Mouse (Mus musculus) forebrain, embryonic 14.5 days (tissue): ENCODE results near the gene Dcaf7. TPM values are rescaled to one million over a fixed set of nuclear protein-coding genes. Genes with fewer than 3 reads are reported as not detected.

ENCODE experiments used
- ATAC-seq: fragments of 200-750 bp; cut with Nextera tagmentation; 2 replicates; pipeline ENCODE4 v1.8.0; 2017; ENCODE audit warnings: mild to moderate bottlenecking, moderate library complexity
- DNase-seq: peaks from one replicate; pipeline ENCODE4 v3.0.0-alpha.2; 2015; ENCODE audit warnings: low spot score
- H3K27ac ChIP-seq: fragments of 300-500 bp; sonication (generic); 2 replicates; pipeline ENCODE4 v1.5.1; 2014; ENCODE audit warnings: low read depth, mild to moderate bottlenecking, control low read depth, low read length, moderate library complexity
- H3K27me3 ChIP-seq: fragments of 300-500 bp; sonication (generic); replicated peaks from 2 replicates; pipeline ENCODE4 v1.6.1; 2014; ENCODE audit warnings: low read length, control low read depth, mixed read lengths; ENCODE audit not compliant: control insufficient read depth, insufficient read depth
- H3K36me3 ChIP-seq: fragments of 300-500 bp; sonication (generic); 2 replicates; pipeline ENCODE4 v1.6.1; 2014; ENCODE audit warnings: low read length, control low read depth; ENCODE audit not compliant: control insufficient read depth, insufficient read depth
- H3K4me1 ChIP-seq: fragments of 300-500 bp; sonication (generic); 2 replicates; pipeline ENCODE4 v1.6.1; 2014; ENCODE audit warnings: antibody characterized with exemption, low read length, control low read depth; ENCODE audit not compliant: control insufficient read depth, insufficient read depth
- H3K4me2 ChIP-seq: fragments of 300-500 bp; sonication (generic); 2 replicates; pipeline ENCODE4 v1.6.1; 2014; ENCODE audit warnings: mild to moderate bottlenecking, control low read depth, low read length
- H3K4me3 ChIP-seq: fragments of 300-500 bp; sonication (generic); 2 replicates; pipeline ENCODE4 v1.5.1; 2014; ENCODE audit warnings: low read depth, low read length, control low read depth
- H3K9ac ChIP-seq: fragments of 300-500 bp; sonication (generic); 2 replicates; pipeline ENCODE4 v1.6.1; 2014; ENCODE audit warnings: mild to moderate bottlenecking, low read length, control low read depth, moderate library complexity
- H3K9me3 ChIP-seq: fragments of 300-500 bp; sonication (generic); replicated peaks from 2 replicates; pipeline ENCODE4 v1.6.1; 2016; ENCODE audit warnings: low read length, control low read depth, mixed read lengths; ENCODE audit not compliant: control insufficient read depth
- WGBS: fragments of 180-500 bp; shearing (Covaris S2); extraction: QIAGEN DNeasy Blood & Tissue Kit; methylation state at CpG from one replicate; pipeline ENCODE4 v1.1.7; 2014; 5-methylcytosine and 5-hydroxymethylcytosine counted together
- polyA plus RNA-seq: library from polyadenylated mRNA; unstranded; fragments of >200 nt; fragmentation: Nextera tagmentation; extraction: Ambion mirVana; gene quantifications from 2 replicates; pipeline ENCODE4 v1.2.1, GENCODE M21; 2014

Dcaf7 gene
- polyA plus RNA-seq, 1 experiment from 2014 or later = 76.2 TPM

DNA sequence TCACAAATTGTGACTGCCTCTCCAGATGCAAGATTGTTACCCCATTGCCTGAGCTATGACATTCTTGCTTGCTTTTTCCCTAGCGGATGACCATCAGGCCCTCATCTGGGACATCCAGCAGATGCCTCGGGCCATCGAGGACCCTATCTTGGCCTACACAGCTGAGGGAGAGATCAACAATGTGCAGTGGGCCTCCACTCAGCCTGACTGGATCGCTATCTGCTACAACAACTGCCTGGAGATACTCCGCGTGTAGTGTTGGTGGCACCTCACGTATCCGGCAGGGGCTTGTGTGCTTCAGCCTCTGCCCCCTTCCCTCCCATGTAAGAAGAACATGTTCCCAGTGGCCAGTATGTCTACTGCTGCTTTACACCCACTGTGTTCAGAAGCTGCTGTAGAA is 17.9 kb downstream of the Dcaf7 start:
- Histone ChIP-seq H3K4me2 (no peak overlapping the region), H3K27ac (no peak overlapping the region), H3K4me3 (no peak overlapping the region), H3K9ac (no peak overlapping the region), H3K4me1 (no peaks in the 10 kb centered on the region), H3K27me3 (no peaks in the 10 kb centered on the region), H3K9me3 (no peaks in the 10 kb centered on the region), H3K36me3 (peaks cover 97% of the 10 kb centered on the region)
- ATAC-seq (no peak), DNase-seq (no peak)
- 98% methylated on average over 8 of the region's 8 CpGs for WGBS

DNA sequence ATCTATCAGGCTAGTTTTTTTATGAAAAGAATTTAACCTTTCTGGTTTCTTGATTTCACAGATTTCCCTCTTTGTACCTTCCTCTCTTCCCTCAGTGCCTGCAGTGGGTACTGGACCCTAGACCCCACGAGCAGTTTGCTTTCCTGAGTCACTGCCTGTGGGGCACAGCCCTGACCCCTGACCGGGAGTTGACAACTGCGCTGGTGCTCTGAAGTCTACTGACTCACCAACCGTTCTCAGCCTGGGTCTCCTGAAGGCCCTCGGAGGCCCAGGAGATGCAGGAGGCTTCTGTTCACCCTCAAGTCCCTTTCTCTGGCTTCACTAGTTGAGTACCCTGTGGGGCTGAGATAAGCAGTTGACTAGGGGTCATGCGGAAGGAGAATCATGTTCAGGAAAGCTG is 18.7 kb downstream of the Dcaf7 start:
- 93% methylated on average over 6 of the region's 6 CpGs for WGBS
- Histone ChIP-seq H3K4me3 (no peak overlapping the region), H3K4me1 (no peaks in the 10 kb centered on the region), H3K9me3 (no peaks in the 10 kb centered on the region), H3K27me3 (no peaks in the 10 kb centered on the region), H3K9ac (no peak overlapping the region), H3K4me2 (no peak overlapping the region), H3K27ac (no peak overlapping the region), H3K36me3 (peaks cover 98% of the 10 kb centered on the region)
- ATAC-seq (no peak), DNase-seq (no peak)

DNA sequence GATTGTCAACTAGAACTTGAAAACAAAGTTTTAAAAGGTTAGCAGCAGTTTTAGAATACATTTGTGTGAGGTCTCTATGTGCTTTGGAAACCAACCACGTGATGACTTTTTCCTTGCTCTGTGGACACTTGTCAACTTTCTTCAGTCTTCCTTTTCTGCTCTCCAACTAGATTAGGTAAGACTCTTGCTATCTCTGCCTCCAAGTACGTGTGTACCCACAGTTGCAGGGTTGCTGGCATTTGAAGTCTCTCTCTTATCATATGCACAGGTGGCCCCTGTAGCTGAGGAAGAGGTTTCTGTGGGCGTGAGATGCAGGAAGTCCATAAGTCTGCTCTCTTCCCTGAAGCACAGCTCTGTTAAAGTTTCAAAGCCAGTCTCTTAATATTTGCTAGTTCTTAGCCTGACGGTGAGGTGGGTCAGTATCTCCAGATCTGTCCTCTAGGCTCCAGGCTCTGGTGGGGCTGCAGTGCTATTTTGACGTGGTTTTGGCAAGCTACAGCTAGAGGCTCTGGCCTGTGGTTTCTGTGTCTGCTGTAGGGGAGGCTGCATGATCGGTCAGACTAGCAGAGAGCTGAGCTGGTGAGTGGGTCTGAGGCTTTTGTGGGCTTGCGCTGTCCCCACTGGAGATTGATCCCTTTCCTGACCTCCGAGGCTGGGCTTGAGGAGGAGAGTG is 20.3 kb downstream of the Dcaf7 start:
- Histone ChIP-seq H3K27ac (no peak overlapping the region), H3K4me1 (no peaks in the 10 kb centered on the region), H3K9ac (no peak overlapping the region), H3K27me3 (no peaks in the 10 kb centered on the region), H3K9me3 (no peaks in the 10 kb centered on the region), H3K36me3 (peaks cover 82% of the 10 kb centered on the region), H3K4me3 (no peak overlapping the region), H3K4me2 (no peak overlapping the region)
- WGBS = 90% methylated on average over 8 of the region's 8 CpGs
- ATAC-seq (no peak), DNase-seq (no peak)

DNA sequence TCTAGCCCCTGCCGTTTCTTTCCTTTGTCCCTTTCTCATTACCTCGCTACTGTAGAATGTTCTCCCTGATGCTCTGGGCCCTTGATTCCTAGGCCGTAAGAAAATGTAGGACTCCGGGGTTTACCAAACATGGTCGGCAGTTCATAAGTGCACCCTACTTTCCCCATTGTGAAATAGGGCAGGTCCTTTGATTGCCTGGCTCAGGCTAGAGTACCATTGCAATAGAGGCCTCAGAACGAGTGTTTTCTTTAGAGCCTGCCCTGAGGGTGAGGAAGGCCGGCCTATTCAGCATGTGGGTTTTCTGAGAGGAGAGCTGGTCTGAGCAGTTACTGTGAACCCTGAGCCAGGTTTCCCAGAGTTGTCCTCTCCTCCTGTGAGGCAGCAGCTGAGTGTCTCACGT is 21.3 kb downstream of the Dcaf7 start:
- no peak overlapping the region for H3K4me2 ChIP-seq
- DNase-seq = no peak
- WGBS = 71% methylated on average over 8 of the region's 8 CpGs
- no peaks in the 10 kb centered on the region for H3K27me3 ChIP-seq
- peaks cover 71% of the 10 kb centered on the region for H3K36me3 ChIP-seq
- no peak overlapping the region for H3K4me3 ChIP-seq
- no peak for ATAC-seq
- H3K4me1 ChIP-seq = no peaks in the 10 kb centered on the region
- H3K9ac ChIP-seq = no peak overlapping the region
- no peaks in the 10 kb centered on the region for H3K9me3 ChIP-seq
- no peak overlapping the region for H3K27ac ChIP-seq

DNA sequence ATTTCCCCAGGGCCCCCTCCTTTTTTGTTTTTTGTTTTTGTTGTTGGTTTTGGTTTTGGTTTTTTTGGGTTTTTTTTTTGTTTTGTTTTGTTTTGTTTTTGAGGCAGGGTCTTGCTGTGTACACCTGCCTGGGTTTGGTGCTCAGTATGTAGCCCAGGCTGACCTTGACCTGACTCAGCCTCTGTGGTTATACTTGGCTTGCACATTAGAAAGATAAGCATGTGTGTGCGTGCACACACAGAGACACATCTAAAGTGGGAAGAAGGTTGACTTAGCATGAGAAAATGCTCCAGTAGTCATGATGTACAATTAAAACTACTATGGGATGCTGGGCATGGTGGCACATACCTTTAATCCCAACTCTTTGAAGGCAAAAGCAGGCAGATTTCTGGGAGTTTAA is 23.9 kb downstream of the Dcaf7 start:
- Histone ChIP-seq H3K27me3 (no peaks in the 10 kb centered on the region), H3K9me3 (no peaks in the 10 kb centered on the region), H3K9ac (no peak overlapping the region), H3K36me3 (peaks cover 46% of the 10 kb centered on the region), H3K4me3 (no peak overlapping the region), H3K4me1 (no peaks in the 10 kb centered on the region), H3K4me2 (no peak overlapping the region), H3K27ac (no peak overlapping the region)
- ATAC-seq = no peak
- no peak for DNase-seq
- 97% methylated on average over 1 of the region's 1 CpGs for WGBS

DNA sequence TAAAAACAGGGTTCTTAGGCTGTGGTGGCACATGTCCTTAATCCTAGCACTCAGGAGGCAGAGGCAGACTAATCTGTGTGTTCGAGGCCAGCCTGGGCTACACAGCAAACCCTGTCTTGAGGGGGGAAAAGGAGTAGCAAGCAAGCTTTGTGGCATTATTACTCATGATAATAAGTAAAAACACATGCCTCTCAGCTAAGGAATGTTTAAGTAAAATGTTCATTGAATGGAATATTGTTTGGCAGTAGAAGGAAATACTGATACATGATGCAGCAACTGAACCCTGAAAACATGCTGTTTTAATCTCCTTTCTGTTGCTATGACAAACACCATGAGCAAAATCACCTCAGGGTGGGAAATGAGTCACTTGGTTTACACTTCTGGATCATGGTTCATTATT is 24.6 kb downstream of the Dcaf7 start:
- ATAC-seq (no peak), DNase-seq (no peak)
- 88% methylated on average over 1 of the region's 1 CpGs for WGBS
- H3K9ac ChIP-seq = no peak overlapping the region
- no peak overlapping the region for H3K27ac ChIP-seq
- no peak overlapping the region for H3K4me2 ChIP-seq
- peaks cover 38% of the 10 kb centered on the region for H3K36me3 ChIP-seq
- no peaks in the 10 kb centered on the region for H3K27me3 ChIP-seq
- no peaks in the 10 kb centered on the region for H3K9me3 ChIP-seq
- no peak overlapping the region for H3K4me3 ChIP-seq
- H3K4me1 ChIP-seq = no peaks in the 10 kb centered on the region

DNA sequence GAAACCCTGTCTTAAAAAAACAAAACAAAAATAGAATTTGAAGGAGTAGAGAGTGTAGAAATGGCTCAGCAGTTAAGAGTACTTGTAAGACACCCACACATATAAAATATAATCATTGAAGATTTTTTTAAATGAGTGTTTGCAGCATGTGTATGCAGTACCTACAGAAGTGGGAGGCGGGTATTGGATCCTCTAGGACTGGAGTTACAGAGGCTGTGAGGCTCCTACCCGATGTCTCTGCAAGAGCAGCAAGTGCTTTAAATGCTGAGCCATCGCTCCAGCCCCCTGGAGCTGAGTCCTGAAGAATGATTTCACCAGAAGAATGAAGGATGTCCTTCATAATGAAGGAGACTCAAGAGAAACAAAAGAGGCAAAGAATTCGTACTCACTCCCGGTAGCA is 27.1 kb downstream of the Dcaf7 start:
- no peak overlapping the region for H3K27ac ChIP-seq
- H3K27me3 ChIP-seq = no peaks in the 10 kb centered on the region
- no peak overlapping the region for H3K4me2 ChIP-seq
- no peak for DNase-seq
- H3K4me3 ChIP-seq = no peak overlapping the region
- H3K9me3 ChIP-seq = no peaks in the 10 kb centered on the region
- no peak overlapping the region for H3K9ac ChIP-seq
- WGBS = 72% methylated on average over 5 of the region's 5 CpGs
- ATAC-seq = no peak
- H3K4me1 ChIP-seq = 0 out of 2 replicates have a peak, but pooled peaks cover 3% of the 10 kb centered on the region
- H3K36me3 ChIP-seq = peaks cover 14% of the 10 kb centered on the region

DNA sequence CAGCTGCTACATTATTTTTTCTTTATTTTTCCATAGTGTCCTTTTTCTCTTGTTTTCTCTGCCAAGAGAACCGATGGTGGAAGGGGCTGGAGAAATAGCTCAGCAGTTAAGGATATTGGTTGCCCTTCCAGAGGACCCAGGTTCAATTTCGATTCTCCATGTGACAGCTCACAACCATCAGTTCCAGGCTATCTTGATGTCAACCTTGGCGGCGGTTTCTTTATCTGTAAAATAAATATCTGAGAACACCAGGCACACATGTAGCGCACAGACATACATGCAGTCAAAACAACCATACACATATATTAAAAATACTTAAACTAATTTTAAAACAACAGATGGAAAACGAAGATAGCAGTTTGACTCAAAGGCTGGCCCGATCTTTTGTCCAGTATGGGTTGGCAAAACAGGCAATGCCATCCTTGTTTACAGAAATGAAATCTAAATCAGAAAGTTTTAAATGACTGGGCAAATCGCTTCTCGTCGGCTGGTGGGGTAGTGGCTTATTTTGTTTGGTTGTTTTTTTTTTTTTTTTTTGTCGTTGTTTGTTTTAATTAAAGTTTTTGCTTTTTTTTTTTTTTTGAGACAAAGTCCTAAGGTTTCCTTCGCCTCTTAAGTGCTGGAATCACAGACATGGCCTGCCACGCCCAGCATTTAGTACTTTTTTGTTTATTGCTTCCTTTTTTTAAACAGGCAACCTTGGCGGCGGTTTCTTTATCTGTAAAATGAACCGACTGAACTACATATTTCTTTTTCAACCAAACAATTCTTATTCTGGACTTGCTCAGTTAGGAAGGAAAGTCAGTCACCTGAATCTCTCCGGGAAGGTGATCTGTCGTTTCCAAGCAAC is 28.6 kb downstream of the Dcaf7 start:
- H3K9me3 ChIP-seq = no peaks in the 10 kb centered on the region
- no peak overlapping the region; the same call in 1 of the 2 replicates for H3K27ac ChIP-seq
- H3K27me3 ChIP-seq = no peaks in the 10 kb centered on the region
- 44% methylated on average over 18 of the region's 18 CpGs for WGBS
- peak overlapping the region; percentile 90 for H3K9ac ChIP-seq
- DNase-seq (no peak), ATAC-seq (no peak)
- 0 out of 2 replicates have a peak, but pooled peaks cover 3% of the 10 kb centered on the region for H3K4me1 ChIP-seq
- peak overlapping the region; percentile 95 for H3K4me2 ChIP-seq
- H3K4me3 ChIP-seq = peak overlapping the region; percentile 80
- H3K36me3 ChIP-seq = no peaks in the 10 kb centered on the region
